Mouse (Mus musculus) C2C12 (cell line): ENCODE measurements at regions not wholly inside any gene's neighbourhood (a gene's known extent, or its start where the extent isn't known, plus 50 kb on each side); places are given as distances from the start of the nearest gene placed in this dataset.

Experiments used
- CEBPB ChIP-seq: IDR thresholded peaks from one replicate; pipeline ENCODE4 v1.6.1; 2011; ENCODE audit warnings: low read depth, mild to moderate bottlenecking, control low read depth, moderate library complexity
- CTCF ChIP-seq: IDR thresholded peaks from one replicate; pipeline ENCODE4 v1.5.1; 2011; ENCODE audit not compliant: control insufficient read depth, insufficient read depth, insufficient read length
- FOSL1 ChIP-seq: IDR thresholded peaks from one replicate; pipeline ENCODE4 v1.8.0; 2011; ENCODE audit warnings: mild to moderate bottlenecking, low read length; ENCODE audit not compliant: poor library complexity, insufficient read depth, severe bottlenecking
- MAX ChIP-seq: IDR thresholded peaks from one replicate; pipeline ENCODE4 v1.6.1; 2011; ENCODE audit warnings: mild to moderate bottlenecking, control low read depth
- MYOD1 ChIP-seq: IDR thresholded peaks from one replicate; pipeline ENCODE4 v1.6.1; 2011; ENCODE audit warnings: low read depth; ENCODE audit not compliant: control insufficient read depth, insufficient read length
- MYOG ChIP-seq: IDR thresholded peaks from one replicate; pipeline ENCODE4 v1.6.1; 2011; ENCODE audit not compliant: control insufficient read depth, insufficient read length; ENCODE audit errors: extremely low read depth
- USF1 ChIP-seq: IDR thresholded peaks from one replicate; pipeline ENCODE4 v1.6.1; 2011; ENCODE audit warnings: low read depth, mild to moderate bottlenecking, control low read depth, moderate library complexity

DNA sequence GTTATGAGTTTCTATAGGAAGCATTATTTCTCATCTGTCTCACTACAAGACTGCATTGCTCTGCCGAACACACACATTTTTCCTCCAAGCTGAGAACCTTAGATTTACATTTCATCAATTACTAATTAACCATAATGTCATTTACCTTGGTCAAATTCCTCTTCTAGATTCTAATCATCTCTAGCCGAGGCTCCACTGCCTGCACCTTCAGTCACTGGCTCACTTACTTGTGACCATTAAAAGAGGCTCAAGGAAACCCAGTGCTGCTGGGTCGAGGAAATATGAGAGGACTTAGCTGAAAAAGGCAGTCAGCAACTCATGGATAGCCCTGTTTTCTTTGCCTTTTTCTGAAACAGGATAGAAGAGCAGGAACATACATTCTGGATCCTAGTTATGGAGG is 103.4 kb upstream of the Cited2 start:
- no peak for TF ChIP-seq CEBPB
- TF ChIP-seq CTCF = no peak
- TF ChIP-seq MAX = no peak
- TF ChIP-seq MYOD1 = no peak
- TF ChIP-seq USF1 = no peak
- no peak for TF ChIP-seq MYOG
- TF ChIP-seq FOSL1 = no peak
